Mouse (Mus musculus) intestine, postnatal 0 days (tissue): ENCODE data around the gene Pga5. TPM values are rescaled to one million over a fixed set of nuclear protein-coding genes. Genes with fewer than 3 reads are reported as not detected.

Experiments used
- ATAC-seq: fragments of 200-750 bp; cut with Nextera tagmentation; 2 replicates; pipeline ENCODE4 v1.8.0; 2017; ENCODE audit warnings: mild to moderate bottlenecking, moderate TSS enrichment, moderate library complexity
- H3K27ac ChIP-seq: fragments of 300-500 bp; sonication (generic); 2 replicates; pipeline ENCODE4 v1.5.1; 2014; ENCODE audit warnings: mild to moderate bottlenecking, low read depth, low read length, moderate library complexity
- H3K27me3 ChIP-seq: fragments of 300-500 bp; sonication (generic); replicated peaks from 2 replicates; pipeline ENCODE4 v1.6.1; 2014; ENCODE audit warnings: low read length, mixed read lengths; ENCODE audit not compliant: control insufficient read depth, insufficient read depth
- H3K36me3 ChIP-seq: fragments of 300-500 bp; sonication (generic); 2 replicates; pipeline ENCODE4 v1.6.1; 2014; ENCODE audit warnings: mild to moderate bottlenecking, moderate library complexity; ENCODE audit not compliant: control insufficient read depth, insufficient read depth
- H3K4me1 ChIP-seq: fragments of 300-500 bp; sonication (generic); replicated peaks from 2 replicates; pipeline ENCODE4 v1.6.1; 2014; ENCODE audit warnings: antibody characterized with exemption, low read length, mixed read lengths; ENCODE audit not compliant: control insufficient read depth, insufficient read depth
- H3K4me2 ChIP-seq: fragments of 300-500 bp; sonication (generic); replicated peaks from 2 replicates; pipeline ENCODE4 v1.6.1; 2014; ENCODE audit warnings: low read depth, mild to moderate bottlenecking, moderate library complexity
- H3K4me3 ChIP-seq: fragments of 300-500 bp; sonication (generic); 2 replicates; pipeline ENCODE4 v1.5.1; 2014; ENCODE audit warnings: low read depth, low read length
- H3K9ac ChIP-seq: fragments of 300-500 bp; sonication (generic); 2 replicates; pipeline ENCODE4 v1.6.1; 2014; ENCODE audit warnings: mild to moderate bottlenecking, low read depth, low read length
- H3K9me3 ChIP-seq: fragments of 300-500 bp; sonication (generic); 2 replicates; pipeline ENCODE4 v1.6.1; 2016; ENCODE audit warnings: mixed run types; ENCODE audit not compliant: control insufficient read depth
- CTCF ChIP-seq: sonication (generic); IDR thresholded peaks from 2 replicates; pipeline ENCODE4 v1.5.1; 2016; ENCODE audit warnings: low read depth, mild to moderate bottlenecking, control low read depth, antibody characterized with exemption, moderate library complexity
- WGBS: fragments of 180-500 bp; shearing (Covaris S2); extraction: QIAGEN DNeasy Blood & Tissue Kit; methylation state at CpG from one replicate; pipeline ENCODE4 v1.1.7; 2014; 5-methylcytosine and 5-hydroxymethylcytosine counted together
- polyA plus RNA-seq: library from polyadenylated mRNA; unstranded; fragments of >200 nt; fragmentation: Nextera tagmentation; extraction: Ambion mirVana; gene quantifications from 2 replicates; pipeline ENCODE4 v1.2.1, GENCODE M21; 2015

The Pga5 gene
- polyA plus RNA-seq, 1 experiment from 2014 or later = 5.0 TPM

DNA sequence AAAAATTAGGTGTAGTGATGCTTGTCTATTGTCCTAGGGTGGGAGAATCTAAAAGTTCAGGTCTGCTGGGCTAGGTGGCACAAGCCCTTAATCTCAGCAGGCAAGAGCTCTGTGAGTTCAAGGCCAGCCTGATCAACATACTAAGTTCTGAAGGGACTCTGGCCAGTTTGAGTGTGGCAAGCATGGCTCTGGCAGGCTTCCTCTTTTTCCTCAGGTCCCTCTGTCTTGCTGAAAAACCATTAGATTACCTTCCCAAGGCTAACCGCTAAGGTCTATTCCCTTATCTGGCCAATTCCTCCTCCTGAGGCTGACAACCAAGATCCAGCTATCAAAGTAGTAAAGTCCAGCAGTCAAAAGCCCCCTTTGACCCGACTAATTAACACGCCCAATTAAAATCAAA lies 15.2 kb downstream of the Pga5 start:
- no peak overlapping the region for H3K4me3 ChIP-seq
- H3K4me1 ChIP-seq = peaks cover 4% of the 10 kb centered on the region; the same call in 1 of the 2 replicates
- TF ChIP-seq CTCF = no peak
- no peaks in the 10 kb centered on the region for H3K9me3 ChIP-seq
- H3K27ac ChIP-seq = no peak overlapping the region
- H3K4me2 ChIP-seq = no peak overlapping the region
- WGBS = 52% methylated on average over 3 of the region's 3 CpGs
- H3K9ac ChIP-seq = no peak overlapping the region
- no peak for ATAC-seq
- no peaks in the 10 kb centered on the region for H3K27me3 ChIP-seq
- no peaks in the 10 kb centered on the region for H3K36me3 ChIP-seq

DNA sequence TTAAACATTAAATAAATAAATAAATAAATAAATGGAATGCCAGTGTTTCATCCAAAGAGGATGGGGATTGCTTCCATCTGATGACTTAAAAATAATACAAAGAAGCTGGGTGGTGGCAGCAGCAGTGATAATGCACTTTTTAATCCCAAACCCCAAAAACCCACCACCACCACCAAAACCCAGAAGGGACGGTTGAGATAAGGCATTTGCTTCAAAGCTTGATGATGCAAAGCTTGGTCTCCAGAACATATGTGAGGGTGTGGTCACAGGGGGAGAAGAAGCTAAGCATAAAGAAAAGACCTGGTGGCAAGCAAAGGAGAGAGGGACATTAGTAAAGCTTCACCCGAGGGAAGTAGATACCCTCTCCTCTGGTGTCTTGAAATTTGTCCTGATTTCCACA lies 16.0 kb downstream of the Pga5 start:
- Histone ChIP-seq H3K9ac (no peak overlapping the region), H3K27me3 (no peaks in the 10 kb centered on the region), H3K4me3 (no peak overlapping the region), H3K36me3 (no peaks in the 10 kb centered on the region), H3K4me2 (no peak overlapping the region), H3K4me1 (peaks cover 4% of the 10 kb centered on the region; the same call in 1 of the 2 replicates), H3K9me3 (no peaks in the 10 kb centered on the region), H3K27ac (no peak overlapping the region)
- ATAC-seq = no peak
- TF ChIP-seq CTCF = no peak
- WGBS = 92% methylated on average over 2 of the region's 2 CpGs

DNA sequence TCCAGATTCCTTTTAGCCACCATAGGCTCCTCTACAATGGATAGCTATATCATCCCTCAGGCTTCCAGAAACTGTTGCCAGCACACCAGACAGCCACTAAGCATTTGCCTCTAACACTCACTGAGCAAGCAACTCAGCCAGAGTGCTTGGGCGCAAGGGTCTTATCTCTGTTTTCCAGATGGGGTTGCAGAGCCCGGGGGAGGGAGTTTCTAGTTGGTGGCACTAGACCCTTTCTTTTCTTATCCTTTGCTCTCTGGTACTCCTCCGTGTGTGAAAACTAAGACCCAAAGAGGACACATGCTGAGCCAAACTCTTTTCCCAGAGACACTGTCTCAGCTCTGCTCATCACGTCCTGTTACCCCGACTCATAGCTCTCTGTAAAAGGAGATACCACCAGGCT lies 16.5 kb downstream of the Pga5 start:
- 81% methylated on average over 5 of the region's 5 CpGs for WGBS
- TF ChIP-seq CTCF = no peak
- H3K4me2 ChIP-seq = no peak overlapping the region

DNA sequence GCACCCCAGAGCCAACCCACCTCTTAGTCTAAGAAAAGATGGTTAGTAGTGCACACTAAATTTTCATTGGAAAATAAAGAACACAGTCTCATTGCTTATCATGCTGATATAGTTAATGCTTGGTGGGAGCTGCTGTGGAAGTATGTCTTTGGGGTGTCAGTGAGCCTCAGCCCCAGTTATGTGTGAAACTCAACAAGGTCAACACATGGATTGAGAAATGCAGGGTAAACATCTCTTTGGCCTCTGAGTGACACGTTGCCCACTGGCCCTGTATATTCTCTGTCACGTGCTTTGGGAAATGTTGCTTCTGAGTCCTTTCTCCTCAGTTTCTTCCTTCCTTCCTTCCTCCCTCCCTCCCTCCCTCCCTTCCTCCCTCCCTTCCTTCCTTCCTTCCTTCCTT lies 19.5 kb downstream of the Pga5 start:
- ATAC-seq = no peak
- peak overlapping the region; percentile 82 for H3K27ac ChIP-seq
- no peak overlapping the region for H3K4me3 ChIP-seq
- H3K9me3 ChIP-seq = no peaks in the 10 kb centered on the region
- WGBS = 44% methylated on average over 2 of the region's 2 CpGs
- no peaks in the 10 kb centered on the region for H3K36me3 ChIP-seq
- no peak overlapping the region for H3K9ac ChIP-seq
- TF ChIP-seq CTCF = no peak
- no peaks in the 10 kb centered on the region for H3K27me3 ChIP-seq
- H3K4me2 ChIP-seq = no peak overlapping the region
- H3K4me1 ChIP-seq = peaks cover 4% of the 10 kb centered on the region; the same call in 1 of the 2 replicates

More for the DNA sequence above, 16.5 kb downstream of the Pga5 start:
- H3K36me3 ChIP-seq = no peaks in the 10 kb centered on the region
- H3K27me3 ChIP-seq = no peaks in the 10 kb centered on the region
- no peak overlapping the region for H3K9ac ChIP-seq
- ATAC-seq = no peak
- H3K4me3 ChIP-seq = no peak overlapping the region
- no peaks in the 10 kb centered on the region for H3K9me3 ChIP-seq
- peaks cover 4% of the 10 kb centered on the region; the same call in 1 of the 2 replicates for H3K4me1 ChIP-seq
- H3K27ac ChIP-seq = no peak overlapping the region

DNA sequence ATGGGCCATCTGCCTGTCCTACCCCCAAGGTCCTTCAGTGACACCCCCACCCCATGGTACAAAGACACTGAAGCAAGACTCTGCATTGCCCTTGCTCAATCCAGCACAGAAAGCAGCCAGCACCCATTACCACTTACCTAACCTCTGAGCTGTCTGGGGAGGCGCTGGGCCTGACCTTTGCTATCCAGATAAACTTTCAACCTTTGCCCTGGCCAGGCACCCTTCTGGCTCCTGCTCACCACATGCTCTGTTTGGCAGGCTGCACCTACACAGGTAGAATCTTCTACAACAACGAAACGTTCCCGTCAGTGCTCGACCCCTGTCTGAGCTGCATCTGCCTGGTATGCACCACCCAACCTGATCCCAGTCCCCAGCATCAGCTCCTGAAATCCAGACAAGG lies 20.1 kb downstream of the Pga5 start:
- no peak overlapping the region for H3K4me3 ChIP-seq
- peak overlapping the region; percentile 82 for H3K27ac ChIP-seq
- no peak overlapping the region for H3K9ac ChIP-seq
- no peaks in the 10 kb centered on the region for H3K9me3 ChIP-seq
- no peaks in the 10 kb centered on the region for H3K36me3 ChIP-seq
- TF ChIP-seq CTCF = no peak
- peak overlapping the region; percentile 9; the same call in 1 of the 2 replicates for H3K4me2 ChIP-seq
- no peaks in the 10 kb centered on the region for H3K27me3 ChIP-seq
- H3K4me1 ChIP-seq = peaks cover 4% of the 10 kb centered on the region; the same call in 1 of the 2 replicates
- peak; percentile 74 for ATAC-seq
- WGBS = 33% methylated on average over 5 of the region's 5 CpGs

DNA sequence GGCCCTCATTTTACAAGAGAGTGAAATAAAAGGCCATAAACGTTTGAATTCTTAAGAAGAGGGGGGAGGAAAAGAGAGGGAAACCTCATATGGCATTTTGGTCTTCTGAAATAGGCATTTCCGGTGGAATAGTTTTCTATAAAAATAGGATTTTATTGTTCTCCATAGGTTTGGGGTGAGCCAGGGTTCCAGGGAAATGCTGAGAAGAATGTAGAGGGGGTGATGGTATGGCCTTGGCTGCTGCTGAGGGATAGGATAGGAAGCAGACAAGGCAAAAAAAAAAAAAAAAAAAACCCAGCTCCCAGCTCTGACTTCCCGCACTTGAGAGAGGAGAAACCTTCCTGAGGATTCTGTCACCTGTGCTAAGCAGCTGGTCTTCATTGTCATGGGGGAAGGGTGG lies 21.8 kb downstream of the Pga5 start:
- Histone ChIP-seq H3K36me3 (no peaks in the 10 kb centered on the region), H3K27ac (peak overlapping the region; percentile 75), H3K9ac (no peak overlapping the region), H3K27me3 (no peaks in the 10 kb centered on the region), H3K4me1 (peaks cover 4% of the 10 kb centered on the region; the same call in 1 of the 2 replicates), H3K4me2 (no peak overlapping the region), H3K4me3 (no peak overlapping the region), H3K9me3 (no peaks in the 10 kb centered on the region)
- TF ChIP-seq CTCF = no peak
- ATAC-seq = no peak
- WGBS = 48% methylated on average over 3 of the region's 3 CpGs

DNA sequence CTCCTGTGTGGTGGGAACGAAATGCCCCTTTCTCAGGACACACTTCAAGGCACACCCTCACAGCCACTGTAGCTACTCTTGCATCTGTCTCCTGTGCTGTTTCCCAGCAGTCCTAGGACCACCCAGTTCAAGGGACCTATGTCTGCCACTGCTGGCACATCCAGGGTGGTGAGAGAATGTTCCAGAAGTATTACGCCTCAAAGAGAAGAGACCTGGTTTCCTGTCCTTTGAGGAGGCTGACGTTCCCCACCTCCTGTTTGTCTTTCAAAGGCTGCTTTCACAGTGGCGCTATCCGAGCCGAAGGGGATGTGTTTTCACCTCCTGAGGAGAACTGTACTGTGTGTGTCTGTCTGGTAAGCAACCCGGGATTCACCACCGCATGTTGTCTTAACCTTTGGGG lies 29.7 kb downstream of the Pga5 start:
- H3K27me3 ChIP-seq = no peaks in the 10 kb centered on the region
- H3K9ac ChIP-seq = no peak overlapping the region
- no peak for ATAC-seq
- no peak for TF ChIP-seq CTCF
- H3K9me3 ChIP-seq = no peaks in the 10 kb centered on the region
- 75% methylated on average over 8 of the region's 8 CpGs for WGBS
- H3K4me1 ChIP-seq = no peaks in the 10 kb centered on the region
- no peak overlapping the region for H3K4me2 ChIP-seq
- H3K36me3 ChIP-seq = no peaks in the 10 kb centered on the region
- H3K27ac ChIP-seq = no peak overlapping the region
- H3K4me3 ChIP-seq = no peak overlapping the region
